8 mouse cellular contexts compared by ENCODE assay signal in genomic region chr17:70989991-70990390, GRCm38 (mm10). TPM values are rescaled to one million over a fixed set of nuclear protein-coding genes. Genes with fewer than 3 reads are reported as not detected.
DNase-seq lines count a peak whose midpoint lies in the region; ATAC-seq and TF ChIP-seq lines count a peak whose summit lies in the region.

No protein-coding gene starts in this region.

- 0 out of 2 replicates have a peak, but pooled peaks have one; percentile 4 for TF ChIP-seq EP300 in ES-Bruce4 (IDR thresholded peaks at IDR 0.05; ENCODE audit: insufficient read depth, low read depth, low read length)

- 2% methylated on average over 24 of the region's 24 CpGs for WGBS in heart, embryonic 14.5 days
- WGBS in embryonic facial prominence, embryonic 15.5 days = 1% methylated on average over 24 of the region's 24 CpGs
- 1% methylated on average over 23 of the region's 24 CpGs for WGBS in midbrain, embryonic 10.5 days

- intact Hi-C loops in heart, postnatal 10 days (cut with DNase I) = loop anchor here (5.0 kb wide), 1 partner anchor 207 kb away; no protein-coding TSS in a partner anchor

- peaks cover 28 to 52% of the 10 kb centered on the region in 2 experiments for H3K4me1 ChIP-seq in heart, embryonic 14.5 days (ENCODE audit: control insufficient read depth in 2 of 2, insufficient read depth in 2 of 2, low read length in 2 of 2)
- H3K4me1 ChIP-seq in ES-Bruce4 (ENCODE audit: control insufficient read depth, insufficient read depth, low read length) = peaks cover 4% of the 10 kb centered on the region
- peaks cover 39% of the 10 kb centered on the region for H3K4me1 ChIP-seq in embryonic facial prominence, embryonic 15.5 days
- peaks cover 34% of the 10 kb centered on the region for H3K4me1 ChIP-seq in midbrain, embryonic 10.5 days

- no peak for DNase-seq in heart, postnatal 10 days
- DNase-seq in kidney, postnatal 10 days = peak; percentile 63
- no peak for DNase-seq in midbrain, embryonic 10.5 days (ENCODE audit: low spot score)
- DNase-seq in thymus, postnatal 10 days (ENCODE audit: low spot score in 2 of 2) = peak; percentile 43 to 45
- DNase-seq in adrenal gland, adult 8-10 months = no peak

- no peaks in the 10 kb centered on the region for H3K27me3 ChIP-seq in heart, embryonic 14.5 days (ENCODE audit: control insufficient read depth, insufficient read depth, low read length)
- no peaks in the 10 kb centered on the region for H3K27me3 ChIP-seq in ES-Bruce4 (ENCODE audit: control insufficient read depth, insufficient read depth, low read length, poor library complexity, severe bottlenecking)
- no peaks in the 10 kb centered on the region for H3K27me3 ChIP-seq in embryonic facial prominence, embryonic 15.5 days
- H3K27me3 ChIP-seq in midbrain, embryonic 10.5 days (ENCODE audit: low read depth, poor library complexity, severe bottlenecking) = no peaks in the 10 kb centered on the region

- no peaks in the 10 kb centered on the region for H3K9me3 ChIP-seq in heart, embryonic 14.5 days (ENCODE audit: control insufficient read depth, low read length)
- H3K9me3 ChIP-seq in ES-Bruce4 (replicated peaks; ENCODE audit: control insufficient read depth, insufficient read depth, low read length, poor library complexity, severe bottlenecking) = no peaks in the 10 kb centered on the region
- H3K9me3 ChIP-seq in embryonic facial prominence, embryonic 15.5 days (replicated peaks) = no peaks in the 10 kb centered on the region
- no peaks in the 10 kb centered on the region for H3K9me3 ChIP-seq in midbrain, embryonic 10.5 days (replicated peaks)

- peak overlapping the region; percentile 89 for H3K4me2 ChIP-seq in heart, embryonic 14.5 days (ENCODE audit: low read length)
- H3K4me2 ChIP-seq in embryonic facial prominence, embryonic 15.5 days (replicated peaks) = peak overlapping the region; percentile 69

- peak overlapping the region; percentile 69 to 80 for H3K4me3 ChIP-seq in heart, embryonic 14.5 days (ENCODE audit: control insufficient read depth in 1 of 2, insufficient read depth in 1 of 2, low read depth in 1 of 2, low read length in 2 of 2)
- H3K4me3 ChIP-seq in ES-Bruce4 (ENCODE audit: low read depth, low read length) = peak overlapping the region; percentile 98
- H3K4me3 ChIP-seq in embryonic facial prominence, embryonic 15.5 days (replicated peaks) = peak overlapping the region; percentile 78
- peak overlapping the region; percentile 97 for H3K4me3 ChIP-seq in midbrain, embryonic 10.5 days

- peak overlapping the region; percentile 84 for H3K9ac ChIP-seq in heart, embryonic 14.5 days (ENCODE audit: low read length)
- H3K9ac ChIP-seq in ES-Bruce4 (ENCODE audit: low read depth, poor library complexity, severe bottlenecking) = peak overlapping the region; percentile 67
- peak overlapping the region; percentile 88 for H3K9ac ChIP-seq in embryonic facial prominence, embryonic 15.5 days

- H3K36me3 ChIP-seq in heart, embryonic 14.5 days (ENCODE audit: control insufficient read depth, insufficient read depth, low read length) = peaks cover 61% of the 10 kb centered on the region
- peaks cover 30% of the 10 kb centered on the region for H3K36me3 ChIP-seq in ES-Bruce4 (ENCODE audit: control insufficient read depth, insufficient read depth, low read length, poor library complexity, severe bottlenecking)
- peaks cover 25% of the 10 kb centered on the region for H3K36me3 ChIP-seq in embryonic facial prominence, embryonic 15.5 days
- H3K36me3 ChIP-seq in midbrain, embryonic 10.5 days = peaks cover 64% of the 10 kb centered on the region

- peak overlapping the region; percentile 26 to 85; a peak in 3 of 4 replicates for H3K27ac ChIP-seq in heart, embryonic 14.5 days (replicated peaks in 1 of 2; ENCODE audit: control insufficient read depth in 1 of 2, insufficient read depth in 1 of 2, low read depth in 2 of 2, low read length in 2 of 2)
- peak overlapping the region; percentile 59 for H3K27ac ChIP-seq in ES-Bruce4 (ENCODE audit: insufficient read depth, low read length)
- H3K27ac ChIP-seq in embryonic facial prominence, embryonic 15.5 days (replicated peaks) = peak overlapping the region; percentile 88
- H3K27ac ChIP-seq in midbrain, embryonic 10.5 days (replicated peaks) = peak overlapping the region; percentile 94

- no peak for TF ChIP-seq CTCF in ES-Bruce4 (IDR thresholded peaks at IDR 0.05; ENCODE audit: low read depth, low read length)

- peak; percentile 24 for ATAC-seq in heart, embryonic 14.5 days (ENCODE audit: insufficient number of reproducible peaks, insufficient read depth, low FRiP score, low read depth)
- peak; percentile 27; the same call in 1 of the 2 replicates for ATAC-seq in embryonic facial prominence, embryonic 15.5 days (ENCODE audit: insufficient number of reproducible peaks, low FRiP score, low TSS enrichment, low read depth)

- no peak for TF ChIP-seq POLR2A in ES-Bruce4 (IDR thresholded peaks at IDR 0.05; ENCODE audit: insufficient read depth, low read length)

RNA-seq across cellular contexts. Expression of gene Myom1, which starts 12.4 kb away (rescaled TPM):
- 273 and 300 TPM in 2 replicates for polyA plus RNA-seq in heart, embryonic 14.5 days (2014; fragmentation: Nextera tagmentation; extraction: Ambion mirVana)
- total RNA-seq in heart, postnatal 10 days (2021) = 1,000 to 10,000 TPM; 1,058 to 1,064 TPM
- 2.3 and 2.8 TPM in 2 replicates for polyA plus RNA-seq in ES-Bruce4 (2011; ENCODE audit: insufficient read depth, insufficient read length, low read depth, missing spikeins)
- polyA plus RNA-seq in embryonic facial prominence, embryonic 15.5 days (2015; fragmentation: Nextera tagmentation; extraction: Ambion mirVana) = 22.9 and 32.8 TPM in 2 replicates
- 1.7 and 2.3 TPM in 2 replicates for polyA plus RNA-seq in midbrain, embryonic 10.5 days (2016; fragmentation: Nextera tagmentation; extraction: Ambion mirVana)
- total RNA-seq in adrenal gland, adult 8-10 months (2022) = 1 to 10 TPM; 1.4 to 2.4 (median 2.0) TPM

RNA-seq across cellular contexts. Expression of gene Myl12a, which starts 12.7 kb away (rescaled TPM):
- polyA plus RNA-seq in heart, embryonic 14.5 days (2014; fragmentation: Nextera tagmentation; extraction: Ambion mirVana) = 746 and 761 TPM in 2 replicates
- 100 to 1,000 TPM; 846 to 935 TPM for total RNA-seq in heart, postnatal 10 days (2021)
- 626 and 676 TPM in 2 replicates for polyA plus RNA-seq in ES-Bruce4 (2011; ENCODE audit: insufficient read depth, insufficient read length, low read depth, missing spikeins)
- 665 and 690 TPM in 2 replicates for polyA plus RNA-seq in embryonic facial prominence, embryonic 15.5 days (2015; fragmentation: Nextera tagmentation; extraction: Ambion mirVana)
- 366 and 403 TPM in 2 replicates for polyA plus RNA-seq in midbrain, embryonic 10.5 days (2016; fragmentation: Nextera tagmentation; extraction: Ambion mirVana)
- total RNA-seq in adrenal gland, adult 8-10 months (2022) = 100 to 1,000 TPM; 265 to 302 (median 283) TPM

Comparison
In these comparisons a context has a peak if more than half of its experiments do, and no peak if none do; other contexts are left out.
1. DNase-seq: peak in kidney, postnatal 10 days (single experiment) and thymus, postnatal 10 days (2 of 2); none in heart, postnatal 10 days (0 of 2), midbrain, embryonic 10.5 days (single experiment) and adrenal gland, adult 8-10 months (single experiment).
2. Peak in every context shown above with its lines, with median percentiles within 50 percentile points of each other: H3K27ac ChIP-seq, H3K4me3 ChIP-seq and H3K9ac ChIP-seq.